Mouse (Mus musculus) testis, postnatal 10 days (tissue): ENCODE measurements around the gene Kdm4c.
"Not testable (repeated sequence)": the region's sequence is repeated elsewhere in the genome, so short reads cannot be mapped to it uniquely, and the experiment has no call there.

Source experiments
- DNase-seq: peaks from one replicate; pipeline ENCODE4 v3.0.0; 2021; ENCODE audit warnings: low spot score

Gene Kdm4c

DNA sequence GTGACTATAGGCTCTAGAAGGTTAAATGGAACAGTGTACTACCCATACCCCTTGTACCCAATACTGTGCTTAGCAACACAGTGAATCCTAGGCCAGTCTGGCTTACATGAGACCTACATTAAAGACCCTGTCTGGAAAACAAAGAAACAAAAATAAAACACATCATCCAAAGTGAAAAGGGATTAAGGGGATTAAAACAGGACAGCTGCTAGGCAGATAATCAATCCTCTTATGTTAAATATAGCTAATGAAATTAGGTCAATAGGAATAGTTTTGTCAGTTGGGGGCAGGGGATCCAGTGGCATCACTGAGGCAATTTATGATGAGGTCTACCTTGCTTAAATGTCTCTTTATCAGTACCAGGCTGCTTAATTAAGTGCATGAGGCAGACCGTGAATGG, at the start of gene Kdm4c:
TSS of gene Kdm4c (plus strand) at position 322 of the 400 bp plus-strand sequence.
- DNase-seq: no peak

DNA sequence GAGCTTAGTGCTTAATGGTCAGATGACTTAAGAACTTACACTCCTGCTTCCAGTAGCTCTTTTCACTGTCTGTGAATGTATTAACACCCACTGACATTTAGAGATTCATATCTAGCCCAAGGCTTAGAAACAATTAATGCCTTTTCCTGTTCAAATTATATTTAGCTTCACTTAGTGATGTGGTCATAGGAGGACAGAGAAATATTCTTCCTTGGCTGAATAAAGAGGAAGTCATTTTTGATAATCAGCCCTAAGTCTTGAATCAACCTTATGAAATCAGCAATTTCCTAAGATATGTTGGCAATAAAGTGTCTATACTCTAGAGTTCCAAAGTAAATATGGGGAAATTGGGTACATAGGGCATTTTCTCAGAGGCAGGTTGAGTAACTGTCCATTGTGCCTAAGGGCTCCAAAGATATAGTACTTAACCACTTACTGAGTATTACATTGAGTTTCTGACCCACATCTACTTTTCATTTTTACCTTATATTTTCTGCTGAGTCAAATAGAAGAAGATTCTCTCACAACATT, 41.0 kb upstream of the Kdm4c start:
- no peak for DNase-seq

DNA sequence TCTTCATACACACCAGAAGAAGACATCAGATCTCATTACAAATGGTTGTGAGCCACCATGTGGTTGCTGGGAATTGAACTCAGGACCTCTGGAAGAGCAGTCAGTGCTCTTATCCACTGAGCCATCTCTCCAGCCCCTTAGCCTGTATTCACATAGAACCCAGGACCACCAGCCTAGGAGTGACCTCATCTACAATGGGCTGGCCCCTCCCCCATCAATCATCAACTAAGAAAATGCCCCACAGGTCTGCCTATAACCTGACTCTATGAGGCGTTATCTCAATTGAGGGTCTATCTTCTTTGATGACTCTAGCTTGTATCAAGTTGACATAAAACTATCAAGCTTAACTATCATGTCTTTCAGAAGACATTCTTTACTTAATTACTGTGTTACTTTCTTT, 20.5 kb upstream of the Kdm4c start:
- not testable (repeated sequence) for DNase-seq

DNA sequence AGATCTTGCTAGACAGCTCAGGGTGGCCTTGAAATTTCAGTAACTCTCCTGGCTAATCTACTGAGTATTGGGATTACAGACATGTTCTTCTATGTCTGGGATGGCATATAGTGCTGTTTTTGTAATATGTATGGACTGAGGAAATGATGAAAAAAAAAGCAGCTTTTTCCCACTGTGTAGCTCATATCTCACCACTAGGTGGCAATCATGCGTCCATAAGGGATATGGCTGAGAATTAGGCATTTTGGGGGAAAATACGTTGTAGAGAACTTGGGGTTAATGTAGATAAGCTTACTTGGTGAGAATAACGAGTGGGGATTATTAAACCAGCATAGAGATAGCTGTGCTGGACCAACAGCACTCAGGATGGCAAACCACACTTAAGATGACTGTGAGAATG, 19.9 kb upstream of the Kdm4c start:
- no peak for DNase-seq

DNA sequence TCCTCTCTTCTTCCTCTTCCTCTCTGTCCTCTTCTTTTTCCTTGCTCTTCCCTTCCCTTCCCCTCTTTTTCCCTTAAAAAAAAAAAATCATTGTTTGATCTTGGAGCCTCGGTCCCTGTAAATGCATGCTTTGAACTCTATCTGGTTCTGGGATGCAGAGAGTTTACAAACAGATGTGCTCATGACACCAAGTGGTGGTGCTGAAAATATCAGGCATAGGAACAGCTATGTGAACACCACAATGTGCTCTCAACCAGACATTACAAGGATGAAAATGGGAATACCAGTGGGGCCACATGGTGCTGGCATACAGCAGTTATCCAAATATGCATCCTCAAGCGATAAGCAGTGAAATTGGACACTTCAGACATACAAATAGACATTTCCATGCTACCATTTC, 18.1 kb upstream of the Kdm4c start:
- no peak for DNase-seq

DNA sequence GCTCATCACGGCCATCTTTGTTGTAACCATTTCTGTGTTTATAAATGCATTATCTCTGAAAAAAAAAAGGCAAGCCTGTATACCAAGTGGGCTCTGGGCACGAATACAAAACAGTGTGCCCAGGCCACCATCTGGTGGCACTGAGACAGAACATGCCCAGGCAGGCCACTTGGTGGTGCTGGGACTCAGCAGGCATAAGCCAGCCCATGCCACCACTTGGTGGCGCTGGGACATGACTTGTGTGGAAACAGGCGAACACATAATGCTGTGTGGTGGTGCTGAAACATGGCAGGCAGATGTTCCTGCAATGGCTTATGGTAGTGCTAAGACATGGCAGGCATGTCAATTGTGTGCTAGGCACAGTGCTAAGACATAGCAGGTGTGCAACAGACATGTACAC, 11.3 kb upstream of the Kdm4c start:
- peak; percentile 45 for DNase-seq

DNA sequence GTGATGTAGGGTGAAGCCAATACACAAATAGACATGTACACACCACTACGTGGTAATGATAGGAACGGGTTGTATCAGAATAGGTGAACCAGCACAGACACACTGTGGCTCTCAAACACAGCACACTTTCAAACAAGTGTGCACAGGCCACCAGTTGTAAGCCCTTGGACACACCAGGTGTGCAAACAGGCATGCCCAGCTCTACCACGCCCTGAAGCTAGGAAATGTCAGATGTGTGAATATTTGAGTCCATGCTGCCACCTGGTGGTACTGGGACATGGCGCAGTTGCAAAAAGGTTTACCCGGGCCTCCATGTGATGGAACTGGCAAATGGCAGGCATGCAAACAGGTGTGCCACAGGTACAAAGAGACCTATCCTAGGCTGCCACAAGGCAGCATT, 10.9 kb upstream of the Kdm4c start:
- DNase-seq: peak; percentile 63

DNA sequence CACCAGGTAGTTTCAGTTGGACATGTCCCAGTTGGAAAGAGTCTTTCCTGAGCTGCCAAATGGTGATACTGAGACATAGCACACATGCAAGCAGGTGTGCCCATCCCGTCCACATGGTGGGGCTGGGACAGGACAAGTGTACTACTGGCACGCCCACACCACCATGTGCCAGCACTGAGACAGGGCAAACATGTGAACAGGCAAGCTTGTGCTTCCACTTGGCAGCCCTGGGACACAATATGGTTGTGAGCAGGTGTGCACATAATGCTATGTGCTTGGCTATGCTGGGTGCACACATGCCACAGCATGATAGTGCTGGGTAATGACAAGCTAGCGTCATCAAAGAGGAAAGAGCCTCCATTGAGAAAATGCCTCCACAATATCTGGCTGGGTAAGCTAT, 8.8 kb upstream of the Kdm4c start:
- DNase-seq: no peak

DNA sequence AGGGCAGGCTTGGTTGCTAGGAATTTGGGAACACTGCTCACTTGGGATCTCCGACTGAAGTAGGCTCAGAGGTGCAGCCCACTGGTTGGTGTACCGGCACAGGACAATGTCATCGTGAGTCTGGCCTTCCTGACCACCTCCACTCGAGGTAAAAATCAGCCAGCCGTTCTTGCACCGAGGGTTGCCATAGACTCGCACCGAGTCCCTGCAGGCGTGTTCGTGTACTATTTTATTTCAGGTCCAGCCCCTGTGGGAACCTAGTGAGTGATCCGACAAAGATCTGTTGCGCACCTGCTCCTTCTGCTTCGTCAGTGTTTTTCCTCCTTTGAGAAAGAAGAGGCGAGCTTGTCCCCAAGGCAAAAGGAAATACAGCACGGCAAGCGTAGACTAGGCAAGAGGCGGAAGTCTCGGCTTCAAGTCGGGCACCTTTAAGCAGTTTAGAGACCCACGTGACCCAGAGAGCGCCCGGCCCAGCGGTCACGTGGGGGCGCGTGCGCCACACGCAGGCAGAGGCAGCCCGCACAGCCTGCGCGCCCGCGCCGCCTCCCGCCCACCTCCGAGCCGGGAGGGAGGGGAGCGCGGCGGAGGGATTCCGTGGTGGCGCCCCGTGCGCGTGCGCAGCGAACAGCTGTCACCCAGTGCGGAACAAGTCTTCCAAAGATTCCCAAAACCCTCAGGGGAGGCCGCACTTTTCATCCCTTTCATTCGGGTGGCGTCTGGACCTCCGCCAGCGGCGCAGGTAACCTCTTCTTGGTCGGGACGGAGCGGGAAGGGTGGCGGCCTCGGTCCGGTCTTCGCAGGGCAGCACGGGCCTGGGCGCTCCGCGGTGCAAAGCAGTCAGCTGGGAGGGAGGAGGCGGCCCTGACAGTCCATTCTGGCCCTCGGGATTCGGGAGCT, 9.3 kb downstream of the Kdm4c start:
- peak; percentile 97 for DNase-seq

DNA sequence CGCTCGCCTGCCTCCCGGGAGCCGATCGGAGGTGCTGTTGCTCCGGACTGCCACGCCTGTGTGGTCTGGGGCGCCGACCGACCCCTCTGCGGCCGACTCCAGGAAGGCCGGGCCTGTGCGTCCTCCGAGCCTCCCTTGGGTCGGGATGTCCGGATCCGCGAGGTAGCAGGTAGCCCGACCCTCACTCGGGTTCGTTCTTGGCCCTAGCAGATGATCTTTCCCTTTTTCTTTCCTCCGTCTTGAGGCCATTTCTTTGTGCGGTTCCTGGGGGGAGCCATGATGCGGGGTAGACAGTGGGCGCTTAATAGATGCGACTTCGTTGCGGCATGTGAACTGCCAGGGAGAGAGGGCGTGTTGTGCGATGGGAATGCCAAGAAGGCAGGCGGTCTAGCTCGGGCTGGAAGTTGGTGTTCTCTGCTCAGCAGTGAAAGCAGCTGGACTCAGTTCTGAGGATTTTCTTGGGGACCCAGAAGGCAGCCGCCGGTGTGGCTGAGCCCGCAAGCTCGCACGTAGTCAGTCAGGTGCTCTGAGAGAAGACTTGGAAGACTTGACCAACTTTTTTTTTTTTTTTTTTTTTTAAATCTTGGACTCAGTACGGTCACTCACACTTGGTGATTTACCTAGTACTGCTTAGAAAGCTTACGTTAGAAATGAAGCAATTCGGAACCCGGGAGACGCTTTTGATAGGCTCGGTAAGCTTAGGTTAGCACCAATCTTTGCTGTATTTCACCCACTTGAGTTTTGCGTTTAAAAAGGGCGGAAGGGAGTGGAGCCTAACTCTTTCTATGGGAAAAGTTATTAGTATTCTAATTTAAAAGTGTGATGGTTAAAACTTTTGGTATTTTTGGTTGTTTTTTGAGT, 10.2 kb downstream of the Kdm4c start:
- peak; percentile 60 for DNase-seq

DNA sequence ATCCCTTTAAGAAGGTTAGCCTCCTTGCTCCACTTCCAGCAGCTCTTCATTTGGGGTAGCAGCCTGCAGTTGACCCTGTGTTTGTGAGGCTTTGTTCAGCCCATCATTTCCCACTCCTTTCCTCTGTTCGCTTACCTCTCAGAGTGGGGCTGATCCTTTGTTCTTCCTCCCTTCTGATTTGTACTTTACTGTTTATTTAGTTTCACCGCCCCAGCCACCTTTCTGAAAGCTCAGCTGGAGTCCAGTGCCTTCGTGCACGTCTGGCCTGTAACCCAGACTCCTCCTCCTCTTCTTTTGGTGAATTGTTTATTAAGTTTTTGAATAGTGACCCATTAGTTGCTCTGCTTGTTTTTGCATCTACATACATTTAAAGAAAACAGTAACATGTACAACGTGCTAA, 15.6 kb downstream of the Kdm4c start:
- no peak for DNase-seq

DNA sequence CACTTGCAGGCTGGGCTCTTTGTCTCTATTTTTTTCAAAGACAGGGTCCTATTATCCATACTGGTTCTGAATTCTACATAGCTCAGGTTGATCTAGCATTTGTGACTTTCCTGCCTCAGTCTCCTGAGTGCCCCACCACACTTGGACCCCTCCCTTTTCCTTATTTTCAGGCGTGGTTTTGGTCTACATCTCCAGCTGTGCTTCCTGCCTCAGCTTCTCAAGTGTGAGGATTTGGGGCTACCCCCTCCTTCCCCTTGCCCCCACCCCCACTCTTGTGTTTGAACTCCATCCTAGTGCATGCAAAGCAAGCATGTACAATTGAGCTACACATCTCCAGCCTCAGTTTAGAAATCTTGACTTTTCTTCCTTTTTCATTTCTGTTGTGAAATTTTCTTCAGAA, 16.2 kb downstream of the Kdm4c start:
- DNase-seq: no peak

DNA sequence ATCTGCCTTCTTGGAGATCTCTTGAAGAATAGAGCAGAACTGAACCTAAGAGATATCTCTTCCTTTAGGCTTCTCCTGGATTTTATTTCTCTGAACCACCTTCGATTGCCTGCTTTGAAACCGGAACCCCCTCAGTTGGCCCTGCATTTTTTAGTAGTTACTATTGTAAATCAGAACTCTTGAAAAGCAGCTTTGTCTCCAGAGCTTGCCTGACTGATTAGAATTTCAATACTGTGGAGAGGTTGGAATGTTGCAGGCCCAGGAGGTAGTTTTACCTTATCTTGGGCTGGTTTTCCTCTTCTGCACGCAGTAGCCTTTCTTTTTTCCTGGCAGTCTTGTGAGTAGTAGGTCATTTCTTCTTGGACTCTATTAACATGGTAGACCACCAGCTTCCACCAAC, 17.0 kb downstream of the Kdm4c start:
- no peak for DNase-seq

DNA sequence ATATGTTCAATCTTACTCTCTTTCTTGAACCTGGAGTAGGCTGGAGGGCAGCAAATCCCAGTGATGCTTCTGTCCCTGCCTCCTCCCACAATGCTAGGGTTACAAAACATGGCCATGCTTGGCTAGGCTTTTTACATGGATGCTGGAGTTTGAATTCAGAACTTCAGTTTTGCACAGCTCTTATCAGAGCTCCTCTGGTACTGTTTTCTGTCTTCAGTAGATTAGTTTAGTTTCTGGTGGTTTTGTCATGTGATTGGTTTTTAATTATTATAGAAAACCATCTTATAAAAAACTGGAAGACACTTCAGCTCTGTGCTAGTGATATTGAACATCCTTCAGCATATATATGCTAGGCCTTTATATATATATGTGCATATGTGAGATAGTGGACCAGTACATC, 19.6 kb downstream of the Kdm4c start:
- no peak for DNase-seq

DNA sequence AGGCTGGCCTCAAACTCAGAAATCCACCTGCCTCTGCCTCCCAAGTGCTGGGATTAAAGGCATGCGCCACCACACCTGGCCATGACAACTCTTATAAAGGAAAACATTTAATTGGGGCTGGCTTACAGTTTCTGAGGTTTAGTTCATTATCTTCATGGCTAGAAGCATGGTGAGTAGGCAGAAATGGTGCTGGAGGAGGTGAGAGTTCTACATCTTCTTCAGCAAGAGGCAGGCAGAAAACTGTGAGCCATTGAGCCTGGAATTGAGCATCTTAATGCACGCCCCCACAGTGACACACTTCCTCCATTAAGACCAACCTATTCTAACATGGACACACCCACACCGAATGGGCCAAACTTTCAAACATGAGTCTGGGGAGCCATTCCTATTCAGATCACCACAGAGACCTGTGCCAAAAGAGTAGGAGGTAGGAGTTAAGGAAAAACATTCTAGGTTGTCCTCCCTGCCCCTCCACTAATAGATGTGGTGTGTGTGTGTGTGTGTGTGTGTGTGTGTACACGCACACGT, 22.2 kb downstream of the Kdm4c start:
- no peak for DNase-seq

DNA sequence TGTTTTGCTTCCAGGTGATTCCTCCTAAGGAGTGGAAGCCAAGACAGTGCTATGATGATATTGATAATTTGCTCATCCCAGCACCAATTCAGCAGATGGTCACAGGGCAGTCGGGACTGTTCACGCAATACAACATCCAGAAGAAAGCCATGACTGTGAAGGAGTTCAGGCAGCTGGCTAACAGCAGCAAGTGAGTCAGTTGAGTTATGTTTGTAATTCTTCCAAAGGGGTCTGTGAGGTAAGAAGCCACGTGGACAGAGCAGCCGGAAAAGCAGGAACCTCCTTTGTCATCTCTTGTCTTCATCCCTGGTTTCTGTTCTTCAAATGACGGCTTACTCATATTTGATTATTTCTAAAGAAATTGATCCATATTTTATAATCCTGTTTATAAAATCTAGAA, 28.9 kb downstream of the Kdm4c start:
- DNase-seq: no peak

DNA sequence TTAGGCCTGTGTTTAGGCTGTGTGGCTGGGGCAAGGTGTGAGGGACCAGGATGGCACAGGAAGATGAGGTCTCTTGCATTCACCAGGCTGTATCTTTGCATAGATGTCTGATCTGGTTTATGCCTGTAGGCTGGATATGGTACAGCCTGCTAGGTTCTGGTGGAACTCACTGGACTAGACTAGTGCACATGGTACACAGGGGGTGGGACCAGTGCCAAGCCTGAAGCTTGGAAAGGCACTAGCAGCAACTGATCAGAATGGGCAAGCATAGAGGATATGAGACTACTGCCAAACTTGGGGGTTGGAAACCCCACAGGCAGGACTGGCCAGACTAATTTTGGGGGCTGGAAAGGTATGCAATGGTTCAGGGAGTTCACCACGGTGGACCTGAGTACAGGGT, 35.2 kb downstream of the Kdm4c start:
- DNase-seq: no peak

DNA sequence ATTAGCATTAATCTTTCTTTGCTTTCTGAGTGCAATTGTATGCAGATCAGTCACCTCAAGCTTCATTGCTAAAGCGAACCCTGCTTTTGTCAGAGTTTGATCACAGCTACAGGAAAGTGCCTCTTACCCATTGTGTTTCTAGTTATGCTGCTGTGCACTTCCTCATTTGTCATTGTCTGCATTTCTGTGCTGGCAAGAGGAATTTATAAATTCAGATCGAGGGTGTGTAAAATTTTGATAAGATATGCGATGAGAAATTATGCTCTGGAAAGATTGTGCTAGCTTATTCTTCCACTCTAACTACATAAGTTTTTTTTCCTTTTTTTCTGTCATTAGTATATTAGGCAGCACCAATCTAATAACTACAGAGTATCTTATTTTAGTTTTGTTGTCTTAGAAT, 37.9 kb downstream of the Kdm4c start:
- DNase-seq: no peak

DNA sequence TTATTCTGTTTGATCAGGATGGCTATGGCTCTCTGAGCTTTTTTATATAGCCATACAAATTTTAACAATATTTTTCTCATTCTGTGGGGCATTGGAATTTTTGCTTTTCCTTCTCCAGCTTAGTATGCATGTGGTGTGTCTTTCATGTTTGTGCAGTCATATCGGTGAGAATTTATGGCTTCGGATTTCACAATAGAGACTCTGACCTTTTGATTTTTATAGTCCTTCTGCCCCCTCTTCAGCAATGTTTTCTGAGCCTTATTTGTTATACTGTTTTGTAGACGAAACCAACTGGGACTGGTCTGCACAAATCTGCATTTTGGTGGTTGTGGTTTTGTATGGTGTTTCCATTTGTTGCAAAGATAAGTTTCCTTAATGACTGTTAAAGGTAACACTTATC, 45.6 kb downstream of the Kdm4c start:
- DNase-seq: no peak

DNA sequence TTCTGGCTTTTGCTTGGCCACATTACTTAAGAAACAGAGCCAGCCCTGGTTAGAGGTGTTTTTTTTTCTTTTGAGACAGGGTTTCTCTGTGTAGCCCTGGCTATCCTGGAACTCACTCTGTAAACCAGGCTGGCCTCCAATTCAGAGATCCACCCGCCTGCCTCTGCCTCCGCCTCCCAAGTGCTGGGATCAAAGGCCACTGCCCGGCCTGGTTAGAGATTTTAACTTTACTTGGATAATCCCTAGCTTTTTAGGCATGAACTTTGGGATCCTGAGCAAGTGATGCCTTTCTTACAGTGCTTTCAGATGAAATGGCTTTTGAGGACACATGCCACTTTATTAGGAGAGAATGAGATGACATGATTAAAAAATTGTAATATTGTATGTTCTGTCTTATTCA, 52.4 kb downstream of the Kdm4c start:
- DNase-seq: no peak

DNA sequence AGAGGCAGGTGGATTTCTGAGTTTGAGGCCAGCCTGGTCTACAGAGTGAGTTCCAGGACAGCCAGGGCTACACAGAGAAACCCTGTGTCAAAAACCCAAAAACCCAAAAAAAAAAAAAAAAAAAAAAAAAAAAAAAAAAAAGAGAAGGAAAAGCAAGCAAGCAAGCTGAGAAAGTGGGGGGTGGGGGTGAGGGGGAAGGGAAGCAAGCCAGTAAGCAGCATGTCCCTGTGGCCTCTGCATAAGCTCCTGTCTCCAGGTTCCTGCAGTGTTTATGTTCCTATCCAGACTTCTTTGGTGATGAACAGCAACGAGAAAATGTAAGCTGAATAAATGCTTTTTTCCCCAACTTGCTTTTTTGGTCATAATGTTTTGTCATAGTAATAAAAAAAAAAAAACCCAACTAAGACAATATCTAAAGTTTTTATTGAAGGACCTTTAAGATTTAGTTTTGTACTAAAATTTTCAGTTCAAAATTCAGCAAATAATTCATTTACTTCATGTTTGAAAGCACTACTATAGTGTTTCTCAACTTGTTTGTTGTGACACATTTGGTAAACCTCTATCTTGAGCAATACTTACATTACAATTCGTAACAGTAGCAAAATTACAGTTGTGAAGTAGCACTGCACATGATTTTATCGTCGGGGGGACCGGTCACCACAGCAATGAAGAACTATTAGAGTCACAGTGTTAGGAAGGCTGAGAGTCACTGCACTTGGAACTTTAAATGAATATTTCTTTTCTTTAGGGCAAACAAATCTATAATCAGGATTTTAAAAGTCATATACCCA, 63.2 kb downstream of the Kdm4c start:
- DNase-seq: no peak

DNA sequence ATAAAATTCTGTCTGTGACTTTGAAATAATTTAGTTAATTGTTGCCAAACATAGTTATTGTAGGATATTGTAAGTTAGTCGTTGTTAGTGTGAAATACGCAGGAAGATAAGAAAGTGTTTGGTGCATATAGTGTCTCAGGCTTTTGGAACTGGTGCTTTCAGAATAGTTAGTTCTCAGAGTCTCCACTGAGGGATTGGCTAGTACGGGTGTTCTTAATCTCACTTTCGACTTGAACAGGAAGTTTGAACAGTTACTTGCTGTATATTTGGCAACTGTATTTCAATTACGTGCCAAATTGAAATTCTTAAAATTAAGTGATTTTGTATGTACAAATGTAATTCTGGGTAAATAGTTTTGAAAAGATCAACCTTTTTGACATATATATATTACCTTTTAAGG, 68.8 kb downstream of the Kdm4c start:
- DNase-seq: no peak
